Mouse (Mus musculus): ENCODE data around the gene Gimap8. TPM values are rescaled to one million over a fixed set of nuclear protein-coding genes. Genes with fewer than 3 reads are reported as not detected.

The Gimap8 gene
- polyA plus RNA-seq, 1 experiment from 2014 or later: 8.6 TPM

GRCm38 (mm10) chr6:48626464-48626863 lies 20.6 kb upstream of the Gimap8 start, which contains the start of gene AI854703:
AI854703 (plus strand) TSS chr6:48626764.
- Histone ChIP-seq H3K27me3 (replicated peaks; ENCODE audit: insufficient read depth, low read length) (peaks cover 8% of the 10 kb centered on the region; the same call in 1 of the 2 replicates), H3K36me3 (ENCODE audit: insufficient read depth, low read length) (no peaks in the 10 kb centered on the region), H3K4me1 (ENCODE audit: insufficient read depth, low read depth, low read length) (peaks cover 8% of the 10 kb centered on the region), H3K27ac (ENCODE audit: low read length) (no peak within 1 kb of the TSS), H3K4me3 (ENCODE audit: low read depth, low read length) (peak within 1 kb of the TSS; percentile 40), H3K9ac (replicated peaks; ENCODE audit: low read depth) (peak within 1 kb of the TSS; percentile 12; the same call in 1 of the 2 replicates), H3K9me3 (ENCODE audit: low read length) (no peaks in the 10 kb centered on the region), H3K4me2 (replicated peaks; ENCODE audit: low read depth, low read length) (peak within 1 kb of the TSS; percentile 75)
- WGBS: 43% methylated on average over 8 of the region's 8 CpGs
- ATAC-seq (no peak), DNase-seq (ENCODE audit: low spot score) (no peak)
- no peak for TF ChIP-seq EP300 (IDR thresholded peaks at IDR 0.05)
- no peak for TF ChIP-seq CTCF (IDR thresholded peaks at IDR 0.05)

- WGBS: under 1% methylated on average over 32 of the region's 32 CpGs
- H3K4me1 ChIP-seq (ENCODE audit: insufficient read depth, low read depth, low read length): peaks cover 8% of the 10 kb centered on the region
- peaks cover 8% of the 10 kb centered on the region; the same call in 1 of the 2 replicates for H3K27me3 ChIP-seq (replicated peaks; ENCODE audit: insufficient read depth, low read length)
- DNase-seq (ENCODE audit: low spot score) (peak; percentile 52), ATAC-seq (peak; percentile 57)
- no peak overlapping the region for H3K27ac ChIP-seq (ENCODE audit: low read length)
- TF ChIP-seq CTCF (IDR thresholded peaks at IDR 0.05) (peak; percentile 37), EP300 (IDR thresholded peaks at IDR 0.05) (no peak)
- H3K9me3 ChIP-seq (ENCODE audit: low read length): no peaks in the 10 kb centered on the region
- H3K4me3 ChIP-seq (ENCODE audit: low read depth, low read length): peak overlapping the region; percentile 40
- peak overlapping the region; percentile 75 for H3K4me2 ChIP-seq (replicated peaks; ENCODE audit: low read depth, low read length)
- peak overlapping the region; percentile 12; the same call in 1 of the 2 replicates for H3K9ac ChIP-seq (replicated peaks; ENCODE audit: low read depth)
- no peaks in the 10 kb centered on the region for H3K36me3 ChIP-seq (ENCODE audit: insufficient read depth, low read length)
Observed at GRCm38 (mm10) chr6:48626984-48627383, 20.1 kb upstream of the Gimap8 start.

- Histone ChIP-seq H3K4me3 (ENCODE audit: low read depth, low read length) (peak overlapping the region; percentile 40), H3K27ac (ENCODE audit: low read length) (no peak overlapping the region), H3K9ac (replicated peaks; ENCODE audit: low read depth) (no peak overlapping the region), H3K27me3 (replicated peaks; ENCODE audit: insufficient read depth, low read length) (peaks cover 8% of the 10 kb centered on the region; the same call in 1 of the 2 replicates), H3K4me2 (replicated peaks; ENCODE audit: low read depth, low read length) (peak overlapping the region; percentile 75), H3K9me3 (ENCODE audit: low read length) (no peaks in the 10 kb centered on the region), H3K36me3 (ENCODE audit: insufficient read depth, low read length) (no peaks in the 10 kb centered on the region), H3K4me1 (ENCODE audit: insufficient read depth, low read depth, low read length) (peaks cover 8% of the 10 kb centered on the region)
- ATAC-seq (no peak), DNase-seq (ENCODE audit: low spot score) (no peak)
- no peak for TF ChIP-seq EP300 (IDR thresholded peaks at IDR 0.05)
- no peak for TF ChIP-seq CTCF (IDR thresholded peaks at IDR 0.05)
- 7% methylated on average over 7 of the region's 7 CpGs for WGBS
Observed at GRCm38 (mm10) chr6:48627511-48627924, 19.5 kb upstream of the Gimap8 start.

- Histone ChIP-seq H3K4me1 (ENCODE audit: insufficient read depth, low read depth, low read length) (peaks cover 8% of the 10 kb centered on the region), H3K27me3 (replicated peaks; ENCODE audit: insufficient read depth, low read length) (peaks cover 8% of the 10 kb centered on the region; the same call in 1 of the 2 replicates), H3K27ac (ENCODE audit: low read length) (no peak overlapping the region), H3K9ac (replicated peaks; ENCODE audit: low read depth) (no peak overlapping the region), H3K36me3 (ENCODE audit: insufficient read depth, low read length) (no peaks in the 10 kb centered on the region), H3K4me2 (replicated peaks; ENCODE audit: low read depth, low read length) (no peak overlapping the region), H3K9me3 (ENCODE audit: low read length) (no peaks in the 10 kb centered on the region), H3K4me3 (ENCODE audit: low read depth, low read length) (no peak overlapping the region)
- ATAC-seq (no peak), DNase-seq (ENCODE audit: low spot score) (no peak)
- TF ChIP-seq EP300 (IDR thresholded peaks at IDR 0.05): no peak
- no peak for TF ChIP-seq CTCF (IDR thresholded peaks at IDR 0.05)
- WGBS: 69% methylated on average over 3 of the region's 3 CpGs
Observed at GRCm38 (mm10) chr6:48628377-48628776, 18.7 kb upstream of the Gimap8 start.

- no peak for ATAC-seq
Observed at GRCm38 (mm10) chr6:48628808-48629660, 18.0 kb upstream of the Gimap8 start.

GRCm38 (mm10) chr6:48629661-48630034 lies 17.4 kb upstream of the Gimap8 start:
- peak overlapping the region; percentile 33 for H3K4me3 ChIP-seq (ENCODE audit: low read depth, low read length)
- peaks cover 8% of the 10 kb centered on the region for H3K4me1 ChIP-seq (ENCODE audit: insufficient read depth, low read depth, low read length)
- DNase-seq (ENCODE audit: low spot score): no peak
- ATAC-seq: no peak
- WGBS: 4% methylated on average over 7 of the region's 13 CpGs
- no peaks in the 10 kb centered on the region for H3K36me3 ChIP-seq (ENCODE audit: insufficient read depth, low read length)
- no peak overlapping the region for H3K9ac ChIP-seq (replicated peaks; ENCODE audit: low read depth)
- no peaks in the 10 kb centered on the region for H3K9me3 ChIP-seq (ENCODE audit: low read length)
- no peak for TF ChIP-seq CTCF (IDR thresholded peaks at IDR 0.05)
- TF ChIP-seq EP300 (IDR thresholded peaks at IDR 0.05): no peak
- H3K27me3 ChIP-seq (replicated peaks; ENCODE audit: insufficient read depth, low read length): peaks cover 8% of the 10 kb centered on the region; the same call in 1 of the 2 replicates
- peak overlapping the region; percentile 60 for H3K4me2 ChIP-seq (replicated peaks; ENCODE audit: low read depth, low read length)
- no peak overlapping the region for H3K27ac ChIP-seq (ENCODE audit: low read length)

More at GRCm38 (mm10) chr6:48628808-48629660, 18.0 kb upstream of the Gimap8 start:
- peaks cover 8% of the 10 kb centered on the region; the same call in 1 of the 2 replicates for H3K27me3 ChIP-seq (replicated peaks; ENCODE audit: insufficient read depth, low read length)
- no peak for TF ChIP-seq CTCF (IDR thresholded peaks at IDR 0.05)
- TF ChIP-seq EP300 (IDR thresholded peaks at IDR 0.05): no peak
- peak overlapping the region; percentile 33 for H3K4me3 ChIP-seq (ENCODE audit: low read depth, low read length)
- no peak overlapping the region for H3K27ac ChIP-seq (ENCODE audit: low read length)
- H3K4me2 ChIP-seq (replicated peaks; ENCODE audit: low read depth, low read length): peak overlapping the region; percentile 60
- DNase-seq (ENCODE audit: low spot score): no peak
- WGBS: 8% methylated on average over 44 of the region's 54 CpGs
- H3K9ac ChIP-seq (replicated peaks; ENCODE audit: low read depth): no peak overlapping the region
- H3K36me3 ChIP-seq (ENCODE audit: insufficient read depth, low read length): no peaks in the 10 kb centered on the region
- peaks cover 8% of the 10 kb centered on the region for H3K4me1 ChIP-seq (ENCODE audit: insufficient read depth, low read depth, low read length)
- H3K9me3 ChIP-seq (ENCODE audit: low read length): no peaks in the 10 kb centered on the region

Measured in lung, postnatal 0 days (tissue).